Mouse (Mus musculus) ES-Bruce4 (cell line): ENCODE results near the gene Nt5c1a. TPM values are rescaled to one million over a fixed set of nuclear protein-coding genes. Genes with fewer than 3 reads are reported as not detected.

Experiments
- H3K27ac ChIP-seq: 2 replicates; pipeline ENCODE4 v1.5.1; 2012; ENCODE audit warnings: low read length, inconsistent platforms; ENCODE audit not compliant: insufficient read depth
- H3K27me3 ChIP-seq: 2 replicates; pipeline ENCODE4 v1.6.1; 2012; ENCODE audit warnings: mild to moderate bottlenecking, low read length, inconsistent platforms; ENCODE audit not compliant: control insufficient read depth, poor library complexity, insufficient read depth, severe bottlenecking
- H3K36me3 ChIP-seq: 2 replicates; pipeline ENCODE4 v1.6.1; 2012; ENCODE audit warnings: inconsistent platforms, mild to moderate bottlenecking, low read length, moderate library complexity; ENCODE audit not compliant: control insufficient read depth, poor library complexity, insufficient read depth, severe bottlenecking
- H3K4me1 ChIP-seq: one replicate; pipeline ENCODE4 v1.8.1; 2011; ENCODE audit warnings: low read length; ENCODE audit not compliant: control insufficient read depth, insufficient read depth
- H3K4me3 ChIP-seq: 2 replicates; pipeline ENCODE4 v1.5.1; 2011; ENCODE audit warnings: low read depth, mild to moderate bottlenecking, low read length
- H3K9ac ChIP-seq: 2 replicates; pipeline ENCODE4 v1.6.1; 2012; ENCODE audit warnings: low read depth, mild to moderate bottlenecking, inconsistent platforms; ENCODE audit not compliant: poor library complexity, severe bottlenecking
- H3K9me3 ChIP-seq: replicated peaks from 2 replicates; pipeline ENCODE4 v1.6.1; 2012; ENCODE audit warnings: mild to moderate bottlenecking, low read length, inconsistent platforms; ENCODE audit not compliant: control insufficient read depth, poor library complexity, insufficient read depth, severe bottlenecking
- CTCF ChIP-seq: IDR thresholded peaks from one replicate; pipeline ENCODE4 v1.8.1; 2011; ENCODE audit warnings: low read depth, low read length
- EP300 ChIP-seq: IDR thresholded peaks from 2 replicates; pipeline ENCODE4 v1.6.1; 2011; ENCODE audit warnings: low read depth, low read length; ENCODE audit not compliant: insufficient read depth
- POLR2A ChIP-seq: IDR thresholded peaks from one replicate; pipeline ENCODE4 v1.8.1; 2011; ENCODE audit warnings: low read length; ENCODE audit not compliant: insufficient read depth
- polyA plus RNA-seq: library from polyadenylated mRNA; stranded (reverse); fragments of >200 nt; gene quantifications from 2 replicates; pipeline ENCODE4 v1.2.4, GENCODE M21; 2011; ENCODE audit warnings: low read depth; ENCODE audit not compliant: missing spikeins, insufficient read depth, insufficient read length

Gene Nt5c1a
- polyA plus RNA-seq, 1 experiment: not detected

DNA sequence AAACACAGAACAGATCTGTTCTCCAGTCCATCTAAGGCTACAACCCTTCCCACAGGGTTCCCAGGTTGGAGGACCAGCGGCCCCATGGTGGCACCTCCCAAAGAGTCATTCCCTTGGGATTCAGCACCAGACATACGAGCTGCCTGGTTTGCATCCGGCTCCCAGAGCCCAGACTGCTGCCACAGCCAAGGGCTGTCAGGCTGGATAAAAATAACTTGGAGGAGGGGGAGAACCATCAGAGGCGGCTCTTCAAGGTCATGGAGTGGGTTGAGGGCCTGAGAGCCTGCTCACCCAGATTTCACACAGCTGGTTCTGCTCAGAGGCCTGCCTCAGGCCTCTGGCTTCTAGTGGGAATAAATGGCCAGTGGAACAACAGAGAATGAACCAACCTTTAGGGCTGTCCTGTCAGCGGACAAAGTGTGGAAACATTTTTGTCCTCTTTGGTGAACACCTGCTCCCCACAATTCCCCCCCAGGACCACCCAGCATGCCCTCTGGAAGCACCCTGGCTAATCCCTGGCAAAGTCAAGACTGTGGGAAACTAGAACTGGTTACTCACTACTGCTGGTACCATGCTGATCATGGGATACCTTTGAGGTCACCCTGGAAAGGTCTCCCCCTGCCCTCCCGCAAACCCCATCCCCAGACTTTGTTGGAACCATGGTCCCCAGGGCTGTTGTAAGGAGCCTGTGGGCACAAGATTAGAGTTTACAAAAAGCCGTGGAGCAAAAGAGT lies 46.0 kb downstream of the Nt5c1a start:
- H3K4me3 ChIP-seq: no peak overlapping the region
- H3K36me3 ChIP-seq: no peaks in the 10 kb centered on the region
- TF ChIP-seq EP300 (no peak), POLR2A (no peak), CTCF (no peak)
- H3K27me3 ChIP-seq: no peaks in the 10 kb centered on the region
- H3K27ac ChIP-seq: no peak overlapping the region
- H3K4me1 ChIP-seq: no peaks in the 10 kb centered on the region
- no peak overlapping the region for H3K9ac ChIP-seq
- no peaks in the 10 kb centered on the region for H3K9me3 ChIP-seq

DNA sequence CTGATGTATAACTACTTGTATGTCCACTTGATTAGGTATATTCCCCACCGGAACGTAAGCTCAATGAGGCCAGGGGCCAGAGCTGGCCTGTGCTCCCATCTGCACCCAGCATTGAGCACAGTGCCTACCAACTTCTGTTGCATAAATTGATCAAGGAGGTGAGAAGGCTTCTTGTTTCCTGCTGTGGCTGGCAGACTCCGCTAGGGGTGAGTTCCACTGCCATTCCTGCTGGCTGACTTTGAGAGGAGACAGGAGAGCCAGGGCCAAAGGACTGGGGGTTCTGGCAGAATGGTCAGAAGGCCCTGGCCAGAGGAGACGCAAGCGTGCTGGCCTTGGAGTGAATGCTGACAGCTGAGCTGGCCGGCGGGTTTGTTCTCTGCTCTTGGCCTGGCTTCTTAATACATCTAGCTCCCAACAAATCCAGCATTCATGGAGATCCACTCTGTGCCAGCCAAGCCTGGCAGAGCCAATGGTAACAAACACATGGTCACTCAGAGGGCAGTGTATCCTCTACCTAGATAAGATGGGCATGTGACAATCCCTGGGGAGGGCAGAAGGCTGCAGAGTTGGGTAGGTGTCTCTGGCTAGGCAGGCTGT lies 47.8 kb downstream of the Nt5c1a start:
- no peak overlapping the region for H3K9ac ChIP-seq
- H3K9me3 ChIP-seq: no peaks in the 10 kb centered on the region
- TF ChIP-seq POLR2A (no peak), CTCF (no peak), EP300 (no peak)
- H3K27ac ChIP-seq: no peak overlapping the region
- no peaks in the 10 kb centered on the region for H3K36me3 ChIP-seq
- no peaks in the 10 kb centered on the region for H3K27me3 ChIP-seq
- no peak overlapping the region for H3K4me3 ChIP-seq
- H3K4me1 ChIP-seq: no peaks in the 10 kb centered on the region

GRCm38 (mm10) chr4:123252214-123252613 lies 50.9 kb downstream of the Nt5c1a start:
- no peaks in the 10 kb centered on the region for H3K9me3 ChIP-seq
- no peak overlapping the region for H3K9ac ChIP-seq
- TF ChIP-seq POLR2A: no peak
- TF ChIP-seq EP300: no peak
- TF ChIP-seq CTCF: no peak
- H3K27me3 ChIP-seq: no peaks in the 10 kb centered on the region
- H3K4me1 ChIP-seq: no peaks in the 10 kb centered on the region
- H3K4me3 ChIP-seq: no peak overlapping the region
- no peaks in the 10 kb centered on the region for H3K36me3 ChIP-seq
- H3K27ac ChIP-seq: no peak overlapping the region

- Histone ChIP-seq H3K4me1 (no peaks in the 10 kb centered on the region), H3K27me3 (no peaks in the 10 kb centered on the region), H3K4me3 (no peak overlapping the region), H3K9ac (no peak overlapping the region), H3K9me3 (no peaks in the 10 kb centered on the region), H3K36me3 (no peaks in the 10 kb centered on the region), H3K27ac (no peak overlapping the region)
- TF ChIP-seq CTCF (peak; percentile 7), EP300 (no peak), POLR2A (no peak)
Observed at GRCm38 (mm10) chr4:123254617-123255016, 53.3 kb downstream of the Nt5c1a start.

DNA sequence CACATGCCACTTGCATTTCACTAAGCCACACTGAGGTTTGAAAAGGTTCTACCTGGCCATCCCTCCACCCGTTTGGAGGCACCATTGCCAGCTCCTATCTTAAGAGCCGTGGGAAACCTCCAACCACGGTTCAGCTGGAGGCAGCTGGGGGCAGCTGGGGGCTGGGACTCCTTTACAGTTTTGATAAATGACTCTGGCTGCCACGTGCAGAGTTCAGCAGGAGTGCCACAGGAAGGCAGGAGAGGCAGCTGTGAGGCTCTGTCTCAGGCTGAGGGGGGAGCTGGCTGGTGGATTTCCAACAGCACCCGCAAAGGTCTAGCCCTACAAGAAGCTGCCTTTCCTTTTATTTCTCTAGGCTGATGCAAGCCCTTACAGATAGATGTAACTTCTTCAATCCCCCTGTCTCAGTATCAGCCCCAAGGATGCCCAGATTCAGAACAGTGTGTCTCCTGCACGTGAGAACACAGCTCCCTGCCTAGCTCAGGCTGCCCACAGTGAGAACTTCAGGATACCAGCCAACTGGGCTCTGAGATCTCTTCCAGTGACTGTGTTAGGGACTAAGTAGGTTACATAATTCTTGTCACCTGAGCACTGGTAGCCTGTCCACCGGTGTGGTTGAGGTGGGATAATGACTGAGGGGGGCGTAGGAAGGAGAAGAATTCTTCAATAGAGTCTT lies 58.9 kb downstream of the Nt5c1a start:
- Histone ChIP-seq H3K4me3 (no peak overlapping the region), H3K4me1 (no peaks in the 10 kb centered on the region), H3K9me3 (no peaks in the 10 kb centered on the region), H3K27me3 (no peaks in the 10 kb centered on the region), H3K9ac (no peak overlapping the region), H3K36me3 (no peaks in the 10 kb centered on the region), H3K27ac (no peak overlapping the region)
- TF ChIP-seq POLR2A (no peak), CTCF (no peak), EP300 (no peak)

GRCm38 (mm10) chr4:123261721-123262401 lies 60.6 kb downstream of the Nt5c1a start, which contains the start of gene Pabpc4:
Gene Pabpc4 (plus strand): TSS chr4:123262351.
- no peak within 1 kb of the TSS for H3K9ac ChIP-seq
- no peak for TF ChIP-seq EP300
- no peak for TF ChIP-seq POLR2A
- TF ChIP-seq CTCF: no peak
- H3K27me3 ChIP-seq: no peaks in the 10 kb centered on the region
- H3K27ac ChIP-seq: no peak within 1 kb of the TSS
- H3K36me3 ChIP-seq: no peaks in the 10 kb centered on the region
- H3K4me3 ChIP-seq: no peak within 1 kb of the TSS
- no peaks in the 10 kb centered on the region for H3K9me3 ChIP-seq
- no peaks in the 10 kb centered on the region for H3K4me1 ChIP-seq

Other genes with a start within 250 kb of the Nt5c1a start
- 0.93 and 1.7 TPM in 2 replicates for gene Mfsd2a, start 240.3 kb upstream of the Nt5c1a start, polyA plus RNA-seq
- gene Mycl, start 205.9 kb upstream of the Nt5c1a start, polyA plus RNA-seq: 16.8 and 17.1 TPM in 2 replicates
- 32.7 and 33.0 TPM in 2 replicates for gene Trit1, start 184.9 kb upstream of the Nt5c1a start, polyA plus RNA-seq
- gene Bmp8b, start 96.3 kb upstream of the Nt5c1a start, polyA plus RNA-seq: 8.7 and 9.4 TPM in 2 replicates
- gene Oxct2b, start 85.2 kb upstream of the Nt5c1a start, polyA plus RNA-seq: 1.2 TPM in 2 replicates
- 57.7 and 69.9 TPM in 2 replicates for gene Ppie, start 61.6 kb upstream of the Nt5c1a start, polyA plus RNA-seq
- 0.82 and 2.5 TPM in 2 replicates for gene Hpcal4, start 18.3 kb upstream of the Nt5c1a start, polyA plus RNA-seq
- gene Heyl, start 32.1 kb downstream of the Nt5c1a start, polyA plus RNA-seq: not detected in 2 replicates
- 221 and 225 TPM in 2 replicates for gene Pabpc4, start 60.8 kb downstream of the Nt5c1a start, polyA plus RNA-seq
- gene Oxct2a, start 122.1 kb downstream of the Nt5c1a start, polyA plus RNA-seq: 0.45 TPM in 1 of 2 replicates, not detected in the other
- 2.3 and 2.4 TPM in 2 replicates for gene Bmp8a, start 141.7 kb downstream of the Nt5c1a start, polyA plus RNA-seq